Mouse (Mus musculus) forebrain, embryonic 16.5 days (tissue): Measurements from ENCODE around the gene Gpr68. TPM values are rescaled to one million over a fixed set of nuclear protein-coding genes. Genes with fewer than 3 reads are reported as not detected.

Experiments used
- ATAC-seq: fragments of 200-750 bp; cut with Nextera tagmentation; 2 replicates; pipeline ENCODE4 v1.8.0; 2017; ENCODE audit warnings: mild to moderate bottlenecking, moderate library complexity
- H3K27ac ChIP-seq: fragments of 300-500 bp; sonication (generic); 2 replicates; pipeline ENCODE4 v1.5.1; 2014; ENCODE audit warnings: low read length, control low read depth
- H3K27me3 ChIP-seq: fragments of 300-500 bp; sonication (generic); replicated peaks from 2 replicates; pipeline ENCODE4 v1.6.1; 2014; ENCODE audit warnings: low read length; ENCODE audit not compliant: control insufficient read depth, insufficient read depth
- H3K36me3 ChIP-seq: fragments of 300-500 bp; sonication (generic); 2 replicates; pipeline ENCODE4 v1.6.1; 2014; ENCODE audit not compliant: control insufficient read depth, insufficient read depth
- H3K4me1 ChIP-seq: fragments of 300-500 bp; sonication (generic); replicated peaks from 2 replicates; pipeline ENCODE4 v1.6.1; 2014; ENCODE audit warnings: low read length; ENCODE audit not compliant: control insufficient read depth, insufficient read depth
- H3K4me2 ChIP-seq: fragments of 300-500 bp; sonication (generic); 2 replicates; pipeline ENCODE4 v1.6.1; 2014; ENCODE audit warnings: mild to moderate bottlenecking, low read length, control low read depth
- H3K4me3 ChIP-seq: fragments of 300-500 bp; sonication (generic); replicated peaks from 2 replicates; pipeline ENCODE4 v1.5.1; 2014; ENCODE audit warnings: mild to moderate bottlenecking, low read length, control low read depth
- H3K9ac ChIP-seq: fragments of 300-500 bp; sonication (generic); replicated peaks from 2 replicates; pipeline ENCODE4 v1.6.1; 2014; ENCODE audit warnings: low read depth, low read length, control low read depth
- H3K9me3 ChIP-seq: fragments of 300-500 bp; sonication (generic); 2 replicates; pipeline ENCODE4 v1.6.1; 2016; ENCODE audit warnings: low read length; ENCODE audit not compliant: control insufficient read depth
- WGBS: fragments of 180-500 bp; shearing (Covaris S2); extraction: QIAGEN DNeasy Blood & Tissue Kit; methylation state at CpG from one replicate; pipeline ENCODE4 v1.1.7; 2014; 5-methylcytosine and 5-hydroxymethylcytosine counted together
- polyA plus RNA-seq: library from polyadenylated mRNA; unstranded; fragments of >200 nt; fragmentation: Nextera tagmentation; extraction: Ambion mirVana; gene quantifications from 2 replicates; pipeline ENCODE4 v1.2.1, GENCODE M21; 2015

Gpr68 gene
- polyA plus RNA-seq, 1 experiment from 2014 or later: 1.7 TPM

DNA sequence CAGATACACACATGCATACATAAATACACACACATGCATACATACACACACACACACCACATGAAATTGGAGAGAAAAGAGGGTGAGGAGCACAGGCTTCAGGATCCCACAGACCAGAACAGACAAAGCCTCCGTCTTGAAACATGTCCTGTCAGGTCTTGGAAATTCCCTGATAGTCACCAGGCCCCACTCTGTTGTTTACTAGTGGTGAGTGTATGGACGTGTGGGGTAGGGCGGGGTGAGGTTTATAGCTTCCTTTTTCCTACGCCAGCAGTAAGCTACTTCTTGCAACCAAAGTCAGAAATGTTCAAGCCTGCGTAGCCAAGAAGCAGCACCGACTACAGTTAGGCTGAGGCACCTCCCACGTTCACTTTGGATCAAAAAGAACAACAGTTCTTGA lies 24.8 kb downstream of the Gpr68 start:
- H3K27ac ChIP-seq: no peak overlapping the region
- no peaks in the 10 kb centered on the region for H3K4me1 ChIP-seq
- no peaks in the 10 kb centered on the region for H3K36me3 ChIP-seq
- no peaks in the 10 kb centered on the region for H3K27me3 ChIP-seq
- WGBS: 87% methylated on average over 7 of the region's 7 CpGs
- no peak overlapping the region for H3K4me2 ChIP-seq
- H3K9ac ChIP-seq: no peak overlapping the region
- H3K4me3 ChIP-seq: no peak overlapping the region
- no peak for ATAC-seq
- no peaks in the 10 kb centered on the region for H3K9me3 ChIP-seq

- no peaks in the 10 kb centered on the region for H3K36me3 ChIP-seq
- H3K4me1 ChIP-seq: no peaks in the 10 kb centered on the region
- WGBS: 92% methylated on average over 16 of the region's 16 CpGs
- no peaks in the 10 kb centered on the region for H3K9me3 ChIP-seq
- no peak overlapping the region for H3K9ac ChIP-seq
- no peaks in the 10 kb centered on the region for H3K27me3 ChIP-seq
- no peak overlapping the region for H3K4me3 ChIP-seq
- ATAC-seq: no peak
- no peak overlapping the region for H3K4me2 ChIP-seq
- no peak overlapping the region for H3K27ac ChIP-seq
Measured at GRCm38 (mm10) chr12:100878556-100878955, 29.4 kb downstream of the Gpr68 start.

DNA sequence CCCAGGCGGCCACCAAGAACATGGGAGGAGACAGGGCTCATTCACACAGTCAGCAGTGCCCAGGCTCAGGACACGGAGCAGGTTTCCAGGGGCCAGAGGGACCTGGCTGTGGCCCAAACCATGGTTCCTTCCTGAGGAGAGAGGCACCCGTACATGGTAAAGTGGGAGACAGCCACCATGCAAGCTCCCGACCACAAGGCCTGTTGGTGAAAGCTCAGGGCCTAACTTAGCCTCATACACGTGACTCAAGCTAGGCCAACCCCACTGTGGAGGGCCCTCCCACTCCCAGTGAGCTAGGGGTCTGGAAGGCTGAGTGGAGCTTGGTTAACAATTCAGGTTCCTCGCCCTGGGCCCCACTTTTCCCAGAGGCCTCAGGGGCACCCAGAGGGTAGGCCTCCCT lies 30.1 kb downstream of the Gpr68 start:
- H3K4me2 ChIP-seq: no peak overlapping the region
- no peaks in the 10 kb centered on the region for H3K4me1 ChIP-seq
- no peak for ATAC-seq
- H3K9me3 ChIP-seq: no peaks in the 10 kb centered on the region
- 79% methylated on average over 6 of the region's 6 CpGs for WGBS
- no peak overlapping the region for H3K9ac ChIP-seq
- no peaks in the 10 kb centered on the region for H3K36me3 ChIP-seq
- no peak overlapping the region for H3K4me3 ChIP-seq
- no peaks in the 10 kb centered on the region for H3K27me3 ChIP-seq
- H3K27ac ChIP-seq: no peak overlapping the region

DNA sequence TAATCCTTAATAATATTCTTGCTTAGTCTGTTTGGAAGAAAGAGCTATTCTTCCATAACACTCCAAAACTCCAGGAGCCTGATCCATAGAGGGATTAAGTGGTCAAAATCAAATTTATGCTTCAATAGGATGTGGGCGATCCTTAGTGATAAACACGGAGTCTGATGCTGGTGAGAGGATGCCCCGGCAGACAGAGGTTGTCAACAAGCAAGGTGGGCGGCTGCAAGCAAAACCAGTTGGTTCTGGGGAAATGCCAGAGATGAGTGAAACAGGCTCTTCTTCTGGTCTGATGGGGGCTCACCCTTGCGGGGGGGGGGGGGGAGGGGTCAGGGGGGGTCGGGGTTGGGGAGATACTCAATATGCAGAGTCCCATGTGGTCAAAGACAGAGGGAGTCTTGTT lies 32.0 kb downstream of the Gpr68 start:
- 79% methylated on average over 5 of the region's 6 CpGs for WGBS
- ATAC-seq: no peak
- Histone ChIP-seq H3K9me3 (no peaks in the 10 kb centered on the region), H3K27ac (no peak overlapping the region), H3K9ac (no peak overlapping the region), H3K4me1 (no peaks in the 10 kb centered on the region), H3K4me2 (no peak overlapping the region), H3K27me3 (no peaks in the 10 kb centered on the region), H3K4me3 (no peak overlapping the region), H3K36me3 (no peaks in the 10 kb centered on the region)

GRCm38 (mm10) chr12:100875553-100875952 lies 32.4 kb downstream of the Gpr68 start:
- H3K9me3 ChIP-seq: no peaks in the 10 kb centered on the region
- WGBS: 64% methylated on average over 3 of the region's 3 CpGs
- H3K9ac ChIP-seq: no peak overlapping the region
- H3K4me1 ChIP-seq: no peaks in the 10 kb centered on the region
- no peaks in the 10 kb centered on the region for H3K27me3 ChIP-seq
- no peak overlapping the region for H3K27ac ChIP-seq
- H3K4me2 ChIP-seq: no peak overlapping the region
- H3K4me3 ChIP-seq: no peak overlapping the region
- H3K36me3 ChIP-seq: no peaks in the 10 kb centered on the region
- no peak for ATAC-seq

- no peaks in the 10 kb centered on the region for H3K9me3 ChIP-seq
- H3K27ac ChIP-seq: no peak overlapping the region
- no peak overlapping the region for H3K4me2 ChIP-seq
- no peak overlapping the region for H3K9ac ChIP-seq
- no peak for ATAC-seq
- H3K36me3 ChIP-seq: no peaks in the 10 kb centered on the region
- 80% methylated on average over 3 of the region's 3 CpGs for WGBS
- no peaks in the 10 kb centered on the region for H3K4me1 ChIP-seq
- H3K4me3 ChIP-seq: no peak overlapping the region
- no peaks in the 10 kb centered on the region for H3K27me3 ChIP-seq
Measured at GRCm38 (mm10) chr12:100873612-100874011, 34.4 kb downstream of the Gpr68 start.

GRCm38 (mm10) chr12:100871841-100872240 lies 36.2 kb downstream of the Gpr68 start:
- H3K9ac ChIP-seq: no peak overlapping the region
- H3K27ac ChIP-seq: no peak overlapping the region
- WGBS: 85% methylated on average over 2 of the region's 2 CpGs
- no peaks in the 10 kb centered on the region for H3K36me3 ChIP-seq
- no peaks in the 10 kb centered on the region for H3K4me1 ChIP-seq
- no peaks in the 10 kb centered on the region for H3K9me3 ChIP-seq
- no peak for ATAC-seq
- H3K4me2 ChIP-seq: no peak overlapping the region
- H3K4me3 ChIP-seq: no peak overlapping the region
- no peaks in the 10 kb centered on the region for H3K27me3 ChIP-seq

- no peaks in the 10 kb centered on the region for H3K9me3 ChIP-seq
- H3K4me2 ChIP-seq: no peak overlapping the region
- no peaks in the 10 kb centered on the region for H3K4me1 ChIP-seq
- no peak for ATAC-seq
- H3K9ac ChIP-seq: no peak overlapping the region
- H3K27me3 ChIP-seq: no peaks in the 10 kb centered on the region
- H3K27ac ChIP-seq: no peak overlapping the region
- WGBS: 92% methylated on average over 6 of the region's 6 CpGs
- H3K4me3 ChIP-seq: no peak overlapping the region
- no peaks in the 10 kb centered on the region for H3K36me3 ChIP-seq
Measured at GRCm38 (mm10) chr12:100871234-100871633, 36.8 kb downstream of the Gpr68 start.

DNA sequence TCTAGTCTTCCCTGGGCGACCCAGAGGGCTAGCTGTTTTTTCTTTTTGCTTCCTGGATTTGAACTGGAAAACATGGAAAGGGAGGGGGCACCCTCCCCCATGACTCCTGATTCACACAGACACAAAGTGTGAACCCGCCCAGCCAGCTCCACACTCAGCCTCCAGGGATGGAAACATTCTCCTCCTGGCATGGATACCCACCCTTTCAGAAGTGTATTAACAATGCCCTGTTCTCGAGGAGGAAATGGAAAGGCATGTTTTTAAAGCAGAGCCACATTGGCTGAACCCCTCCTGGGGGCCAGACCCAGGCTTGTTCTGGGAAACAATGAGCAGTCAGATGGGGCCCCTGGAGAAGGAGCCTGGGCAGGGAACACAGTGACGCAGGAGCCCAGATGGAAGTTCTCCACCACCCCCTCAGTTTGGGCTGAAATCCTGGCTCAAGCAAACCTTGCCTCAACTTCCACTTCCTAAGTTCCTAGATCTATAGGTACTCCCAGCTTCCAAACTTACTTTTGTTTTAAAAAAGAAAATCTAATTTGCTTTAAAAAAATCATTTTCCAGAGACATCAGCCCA lies 39.9 kb downstream of the Gpr68 start:
- H3K4me2 ChIP-seq: no peak overlapping the region
- H3K36me3 ChIP-seq: no peaks in the 10 kb centered on the region
- no peak overlapping the region for H3K9ac ChIP-seq
- WGBS: 45% methylated on average over 4 of the region's 4 CpGs
- ATAC-seq: no peak
- no peaks in the 10 kb centered on the region for H3K9me3 ChIP-seq
- H3K4me1 ChIP-seq: no peaks in the 10 kb centered on the region
- no peak overlapping the region for H3K4me3 ChIP-seq
- H3K27ac ChIP-seq: no peak overlapping the region
- no peaks in the 10 kb centered on the region for H3K27me3 ChIP-seq

- H3K4me2 ChIP-seq: no peak overlapping the region
- 86% methylated on average over 8 of the region's 8 CpGs for WGBS
- H3K27me3 ChIP-seq: no peaks in the 10 kb centered on the region
- no peaks in the 10 kb centered on the region for H3K9me3 ChIP-seq
- no peak overlapping the region for H3K9ac ChIP-seq
- H3K36me3 ChIP-seq: no peaks in the 10 kb centered on the region
- ATAC-seq: no peak
- H3K27ac ChIP-seq: no peak overlapping the region
- H3K4me1 ChIP-seq: no peaks in the 10 kb centered on the region
- H3K4me3 ChIP-seq: no peak overlapping the region
Measured at GRCm38 (mm10) chr12:100867097-100867496, 40.9 kb downstream of the Gpr68 start.
